Mouse (Mus musculus) liver, adult (tissue): ENCODE results near the gene C1ql4.

Experiments used
- GATA4 ChIP-seq: IDR thresholded peaks from 2 replicates; pipeline ENCODE4 v1.6.1; 2014; ENCODE audit warnings: mild to moderate bottlenecking, low read length; ENCODE audit not compliant: insufficient replicate concordance

Gene C1ql4

GRCm38 (mm10) chr15:99092870-99093269 lies 5.3 kb upstream of the C1ql4 start, which contains the start of gene Dnajc22:
Gene Dnajc22, plus strand, starts transcription at chr15:99093170.
- no peak for TF ChIP-seq GATA4

- TF ChIP-seq GATA4: no peak
Observed at GRCm38 (mm10) chr15:99089069-99089468, 1.5 kb upstream of the C1ql4 start.

- no peak for TF ChIP-seq GATA4
Observed at GRCm38 (mm10) chr15:99088292-99088691, 675 bp upstream of the C1ql4 start.

GRCm38 (mm10) chr15:99085997-99086396 lies 1.6 kb downstream of the C1ql4 start:
- TF ChIP-seq GATA4: no peak

GRCm38 (mm10) chr15:99084618-99085017 lies 3.0 kb downstream of the C1ql4 start:
- no peak for TF ChIP-seq GATA4

GRCm38 (mm10) chr15:99083867-99084557 lies 3.6 kb downstream of the C1ql4 start:
- TF ChIP-seq GATA4: no peak

- peak; percentile 13; the same call in 1 of the 2 replicates for TF ChIP-seq GATA4
Observed at GRCm38 (mm10) chr15:99083258-99083657, 4.4 kb downstream of the C1ql4 start.

GRCm38 (mm10) chr15:99082840-99083239 lies 4.8 kb downstream of the C1ql4 start:
- no peak for TF ChIP-seq GATA4

GRCm38 (mm10) chr15:99082322-99082721 lies 5.3 kb downstream of the C1ql4 start:
- TF ChIP-seq GATA4: no peak

- no peak for TF ChIP-seq GATA4
Observed at GRCm38 (mm10) chr15:99079804-99080203, 7.8 kb downstream of the C1ql4 start.

GRCm38 (mm10) chr15:99078181-99078910 lies 9.3 kb downstream of the C1ql4 start:
- TF ChIP-seq GATA4: peak; percentile 50; the same call in 1 of the 2 replicates

GRCm38 (mm10) chr15:99074600-99075333 lies 12.8 kb downstream of the C1ql4 start:
- TF ChIP-seq GATA4: no peak

- TF ChIP-seq GATA4: no peak
Observed at GRCm38 (mm10) chr15:99074019-99074599, 13.5 kb downstream of the C1ql4 start, which contains the start of gene Troap. Gene Troap, plus strand, starts transcription at chr15:99074575.

GRCm38 (mm10) chr15:99071988-99072387 lies 15.6 kb downstream of the C1ql4 start:
- no peak for TF ChIP-seq GATA4

- TF ChIP-seq GATA4: no peak
Observed at GRCm38 (mm10) chr15:99065557-99066165, 22.0 kb downstream of the C1ql4 start.
